Mouse (Mus musculus): ENCODE results near the gene Ccdc3.

GRCm38 (mm10) chr2:5162756-5163155 lies 25.2 kb downstream of the Ccdc3 start:
- no peak for TF ChIP-seq FLI1 (IDR thresholded peaks at IDR 0.05; ENCODE audit: low read length)
- no peak for TF ChIP-seq GATA1 (IDR thresholded peaks at IDR 0.05; ENCODE audit: borderline replicate concordance, low read length)
